Mouse (Mus musculus) heart, embryonic 10.5 days (tissue): Measurements from ENCODE around the gene Osbpl3. TPM values are rescaled to one million over a fixed set of nuclear protein-coding genes. Genes with fewer than 3 reads are reported as not detected.
A peak's percentile ranks its signal among the peaks of the same experiment; 100 is the strongest.

Experiments
- DNase-seq: peaks from one replicate; pipeline ENCODE4 v3.0.0-alpha.2; 2017; ENCODE audit warnings: low spot score
- H3K27ac ChIP-seq: fragments of 300-500 bp; sonication (generic); 2 replicates; pipeline ENCODE4 v1.5.1; 2016; ENCODE audit warnings: mild to moderate bottlenecking
- H3K27me3 ChIP-seq: fragments of 300-500 bp; sonication (generic); 2 replicates; pipeline ENCODE4 v1.6.1; 2016; ENCODE audit warnings: mild to moderate bottlenecking; ENCODE audit not compliant: poor library complexity, insufficient read depth, severe bottlenecking
- H3K36me3 ChIP-seq: fragments of 300-500 bp; sonication (generic); 2 replicates; pipeline ENCODE4 v1.6.1; 2016; ENCODE audit warnings: mild to moderate bottlenecking, moderate library complexity
- H3K4me1 ChIP-seq: fragments of 300-500 bp; sonication (generic); 2 replicates; pipeline ENCODE4 v1.6.1; 2016; ENCODE audit warnings: mild to moderate bottlenecking
- H3K4me3 ChIP-seq: fragments of 300-500 bp; sonication (generic); 2 replicates; pipeline ENCODE4 v1.5.1; 2016; ENCODE audit warnings: mild to moderate bottlenecking, moderate library complexity
- H3K9me3 ChIP-seq: fragments of 300-500 bp; sonication (generic); 2 replicates; pipeline ENCODE4 v1.6.1; 2016; ENCODE audit warnings: mild to moderate bottlenecking, moderate library complexity
- WGBS: fragments of 180-500 bp; shearing (Covaris S2); methylation state at CpG from one replicate; pipeline ENCODE4 v1.1.7; 2016; 5-methylcytosine and 5-hydroxymethylcytosine counted together
- polyA plus RNA-seq: library from polyadenylated mRNA; unstranded; fragments of >200 nt; fragmentation: Nextera tagmentation; extraction: Ambion mirVana; gene quantifications from 2 replicates; pipeline ENCODE4 v1.2.1, GENCODE M21; 2016

Gene Osbpl3
- polyA plus RNA-seq, 1 experiment from 2014 or later: 8.0 TPM

- no peaks in the 10 kb centered on the region for H3K9me3 ChIP-seq
- H3K36me3 ChIP-seq: peaks cover 9% of the 10 kb centered on the region; the same call in 1 of the 2 replicates
- no peak for DNase-seq
- H3K27me3 ChIP-seq: no peaks in the 10 kb centered on the region
- 36% methylated on average over 7 of the region's 7 CpGs for WGBS
- no peak overlapping the region for H3K4me3 ChIP-seq
- H3K27ac ChIP-seq: peak overlapping the region; percentile 54
- peaks cover 30% of the 10 kb centered on the region for H3K4me1 ChIP-seq
These were observed 127.1 kb downstream of the Osbpl3 start for GRCm38 (mm10) chr6:50328901-50329300.

- H3K36me3 ChIP-seq: peaks cover 10% of the 10 kb centered on the region
- H3K4me1 ChIP-seq: peaks cover 35% of the 10 kb centered on the region
- H3K9me3 ChIP-seq: no peaks in the 10 kb centered on the region
- peak overlapping the region; percentile 81; the same call in 1 of the 2 replicates for H3K27ac ChIP-seq
- no peak overlapping the region for H3K4me3 ChIP-seq
- 83% methylated on average over 4 of the region's 4 CpGs for WGBS
- no peak for DNase-seq
- H3K27me3 ChIP-seq: no peaks in the 10 kb centered on the region
These were observed 129.8 kb downstream of the Osbpl3 start for GRCm38 (mm10) chr6:50326192-50326591.

GRCm38 (mm10) chr6:50325485-50325884 is 130.5 kb downstream of the Osbpl3 start:
- peaks cover 35% of the 10 kb centered on the region for H3K4me1 ChIP-seq
- DNase-seq: no peak
- H3K9me3 ChIP-seq: no peaks in the 10 kb centered on the region
- 40% methylated on average over 9 of the region's 9 CpGs for WGBS
- no peak overlapping the region for H3K4me3 ChIP-seq
- H3K27me3 ChIP-seq: no peaks in the 10 kb centered on the region
- peaks cover 14% of the 10 kb centered on the region for H3K36me3 ChIP-seq
- H3K27ac ChIP-seq: peak overlapping the region; percentile 81

- no peak for DNase-seq
- Histone ChIP-seq H3K36me3 (peaks cover 14% of the 10 kb centered on the region), H3K4me3 (no peak overlapping the region), H3K9me3 (no peaks in the 10 kb centered on the region), H3K27ac (peak overlapping the region; percentile 49), H3K27me3 (no peaks in the 10 kb centered on the region), H3K4me1 (peaks cover 34% of the 10 kb centered on the region)
- WGBS: 56% methylated on average over 9 of the region's 9 CpGs
These were observed 133.4 kb downstream of the Osbpl3 start for GRCm38 (mm10) chr6:50322631-50323030.

GRCm38 (mm10) chr6:50321739-50322138 is 134.3 kb downstream of the Osbpl3 start:
- 78% methylated on average over 6 of the region's 6 CpGs for WGBS
- Histone ChIP-seq H3K36me3 (peaks cover 11% of the 10 kb centered on the region), H3K4me1 (peaks cover 37% of the 10 kb centered on the region), H3K4me3 (no peak overlapping the region), H3K27ac (no peak overlapping the region), H3K9me3 (no peaks in the 10 kb centered on the region), H3K27me3 (no peaks in the 10 kb centered on the region)
- no peak for DNase-seq

- WGBS: 78% methylated on average over 7 of the region's 7 CpGs
- no peak overlapping the region for H3K4me3 ChIP-seq
These were observed 137.3 kb downstream of the Osbpl3 start for GRCm38 (mm10) chr6:50318590-50319172.

GRCm38 (mm10) chr6:50318150-50318549 is 137.9 kb downstream of the Osbpl3 start:
- peak overlapping the region; percentile 32; the same call in 1 of the 2 replicates for H3K27ac ChIP-seq
- no peaks in the 10 kb centered on the region for H3K9me3 ChIP-seq
- no peaks in the 10 kb centered on the region for H3K27me3 ChIP-seq
- 68% methylated on average over 2 of the region's 2 CpGs for WGBS
- H3K4me3 ChIP-seq: no peak overlapping the region
- no peak for DNase-seq
- peaks cover 37% of the 10 kb centered on the region for H3K4me1 ChIP-seq
- peaks cover 5% of the 10 kb centered on the region for H3K36me3 ChIP-seq

More at GRCm38 (mm10) chr6:50318590-50319172, 137.3 kb downstream of the Osbpl3 start:
- peaks cover 37% of the 10 kb centered on the region for H3K4me1 ChIP-seq
- peak overlapping the region; percentile 32 for H3K27ac ChIP-seq
- peaks cover 5% of the 10 kb centered on the region for H3K36me3 ChIP-seq
- no peaks in the 10 kb centered on the region for H3K27me3 ChIP-seq
- no peak for DNase-seq
- no peaks in the 10 kb centered on the region for H3K9me3 ChIP-seq

GRCm38 (mm10) chr6:50316795-50317505 is 139.1 kb downstream of the Osbpl3 start:
- Histone ChIP-seq H3K36me3 (peaks cover 5% of the 10 kb centered on the region), H3K4me3 (no peak overlapping the region), H3K9me3 (no peaks in the 10 kb centered on the region), H3K27ac (peak overlapping the region; percentile 16; the same call in 1 of the 2 replicates), H3K27me3 (no peaks in the 10 kb centered on the region), H3K4me1 (peaks cover 32% of the 10 kb centered on the region)
- WGBS: 93% methylated on average over 7 of the region's 7 CpGs
- DNase-seq: no peak

- 52% methylated on average over 12 of the region's 12 CpGs for WGBS
- Histone ChIP-seq H3K4me1 (peaks cover 32% of the 10 kb centered on the region), H3K36me3 (no peaks in the 10 kb centered on the region), H3K27ac (peak overlapping the region; percentile 85), H3K9me3 (no peaks in the 10 kb centered on the region), H3K4me3 (peak overlapping the region; percentile 15; the same call in 1 of the 2 replicates), H3K27me3 (no peaks in the 10 kb centered on the region)
- DNase-seq: peak; percentile 78
These were observed 141.5 kb downstream of the Osbpl3 start for GRCm38 (mm10) chr6:50314406-50315071.

- Histone ChIP-seq H3K4me3 (no peak overlapping the region), H3K27me3 (no peaks in the 10 kb centered on the region), H3K4me1 (peaks cover 19% of the 10 kb centered on the region), H3K36me3 (peaks cover 4% of the 10 kb centered on the region; the same call in 1 of the 2 replicates), H3K9me3 (no peaks in the 10 kb centered on the region), H3K27ac (no peak overlapping the region)
- DNase-seq: peak; percentile 82
- 40% methylated on average over 4 of the region's 4 CpGs for WGBS
These were observed 143.4 kb downstream of the Osbpl3 start for GRCm38 (mm10) chr6:50312647-50313046.

- peaks cover 2% of the 10 kb centered on the region; the same call in 1 of the 2 replicates for H3K4me1 ChIP-seq
- WGBS: 29% methylated on average over 6 of the region's 6 CpGs
- H3K36me3 ChIP-seq: peaks cover 4% of the 10 kb centered on the region; the same call in 1 of the 2 replicates
- H3K4me3 ChIP-seq: no peak overlapping the region
- H3K27ac ChIP-seq: no peak overlapping the region
- H3K9me3 ChIP-seq: no peaks in the 10 kb centered on the region
- no peaks in the 10 kb centered on the region for H3K27me3 ChIP-seq
- DNase-seq: no peak
These were observed 147.0 kb downstream of the Osbpl3 start for GRCm38 (mm10) chr6:50309019-50309418.

GRCm38 (mm10) chr6:50306625-50307024 is 149.4 kb downstream of the Osbpl3 start:
- no peak overlapping the region for H3K4me3 ChIP-seq
- no peak overlapping the region for H3K27ac ChIP-seq
- H3K36me3 ChIP-seq: peaks cover 7% of the 10 kb centered on the region; the same call in 1 of the 2 replicates
- H3K4me1 ChIP-seq: no peaks in the 10 kb centered on the region
- H3K9me3 ChIP-seq: no peaks in the 10 kb centered on the region
- WGBS: 85% methylated on average over 4 of the region's 4 CpGs
- no peaks in the 10 kb centered on the region for H3K27me3 ChIP-seq
- no peak for DNase-seq
